Mouse (Mus musculus) kidney, adult 8-10 months (tissue): Measurements from ENCODE around the gene Serpinb9e.
"Not testable (repeated sequence)": the region's sequence is repeated elsewhere in the genome, so short reads cannot be mapped to it uniquely, and the experiment has no call there.

Experiments used
- DNase-seq, 2 experiments: peaks; one replicate each; pipeline ENCODE4 v3.0.0; 2022

Serpinb9e gene

DNA sequence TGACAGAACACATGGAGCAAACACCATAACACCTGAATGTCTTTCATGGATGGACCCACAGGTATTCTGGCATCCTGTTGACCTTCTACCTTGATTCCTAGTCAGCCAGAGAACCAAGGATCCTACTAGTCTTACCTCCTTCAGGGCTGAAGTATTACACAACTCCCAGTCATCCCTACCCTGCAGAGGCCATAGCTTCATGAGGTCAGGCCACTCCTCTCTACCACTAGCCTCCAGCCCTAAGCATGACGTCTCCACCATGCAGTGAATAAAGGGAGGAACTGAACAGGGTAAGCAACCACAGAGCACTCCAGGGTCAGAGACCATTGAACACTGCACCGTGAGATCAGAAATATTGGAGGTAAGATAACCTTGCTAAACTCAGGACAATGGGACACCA is at the start of gene Serpinb9e:
Gene Serpinb9e, plus strand, starts transcription at position 301 of the 400 bp plus-strand sequence.
- not testable (repeated sequence) for DNase-seq

DNA sequence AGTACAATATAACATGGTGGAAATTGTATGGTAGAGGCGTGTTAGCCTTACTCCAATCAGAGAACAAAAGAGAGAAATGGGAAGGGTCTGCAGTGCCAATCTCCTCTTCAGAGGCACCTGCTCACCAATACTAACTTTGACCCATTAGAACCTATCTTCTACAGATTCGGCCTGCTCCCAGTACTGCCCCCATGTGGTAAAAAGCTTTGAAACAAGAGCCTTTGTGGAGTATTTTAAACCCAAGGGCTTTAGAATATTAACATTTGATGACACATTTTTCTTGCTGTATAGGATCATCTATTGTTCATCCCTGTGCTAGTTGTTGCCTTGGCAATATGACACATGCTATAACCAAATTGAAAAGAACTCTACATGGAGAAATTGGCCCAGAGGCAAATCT is 49.7 kb upstream of the Serpinb9e start:
- DNase-seq: no peak

DNA sequence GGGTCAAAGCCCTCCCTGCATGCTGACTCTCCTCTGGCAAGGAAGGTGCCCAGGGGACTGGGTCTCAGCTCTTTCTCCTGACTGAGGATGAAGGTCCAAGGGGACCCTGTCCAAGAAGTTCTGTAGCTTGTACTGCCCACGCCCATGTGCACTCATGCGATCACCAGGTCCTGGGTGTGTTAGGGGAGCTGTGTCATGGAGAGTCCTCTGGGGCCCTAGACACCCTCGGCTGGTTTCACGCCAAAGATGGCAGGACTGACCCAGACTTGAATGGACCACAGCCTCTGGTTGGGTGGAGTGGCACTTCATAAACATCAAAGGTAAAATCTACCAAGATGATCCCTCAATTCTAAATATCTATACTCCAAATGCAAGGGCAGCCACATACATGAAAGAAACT is 59.2 kb downstream of the Serpinb9e start:
- not testable (repeated sequence) for DNase-seq
